Mouse (Mus musculus) thymus, postnatal 10 days (tissue): ENCODE results near the gene Mphosph6.

ENCODE experiments used
- DNase-seq, 2 experiments: peaks; one replicate each; pipeline ENCODE4 v3.0.0; 2021; ENCODE audit warnings: low spot score in 2 of 2

Gene Mphosph6

GRCm38 (mm10) chr8:117801443-117802298 lies at the start of gene Mphosph6:
Mphosph6 (minus strand) TSS chr8:117801943.
- DNase-seq, result peak; percentile 92 to 98

- no peak for DNase-seq
These were observed 48.7 kb upstream of the Mphosph6 start for GRCm38 (mm10) chr8:117850420-117850819.

- DNase-seq, result no peak
These were observed 46.1 kb upstream of the Mphosph6 start for GRCm38 (mm10) chr8:117847865-117848264.

GRCm38 (mm10) chr8:117843694-117844093 lies 42.0 kb upstream of the Mphosph6 start:
- DNase-seq, result no peak

- no peak for DNase-seq
These were observed 11.8 kb upstream of the Mphosph6 start for GRCm38 (mm10) chr8:117813524-117813923.

GRCm38 (mm10) chr8:117810676-117811075 lies 8.9 kb upstream of the Mphosph6 start:
- DNase-seq, result no peak

- DNase-seq, result no peak
These were observed 3.7 kb upstream of the Mphosph6 start for GRCm38 (mm10) chr8:117805419-117805818.

- peak in 1 of 2 experiments; percentile 6 for DNase-seq
These were observed 551 bp upstream of the Mphosph6 start for GRCm38 (mm10) chr8:117802299-117802689.

GRCm38 (mm10) chr8:117798066-117798465 lies 3.7 kb downstream of the Mphosph6 start:
- DNase-seq, result no peak

GRCm38 (mm10) chr8:117796464-117796863 lies 5.3 kb downstream of the Mphosph6 start:
- no peak for DNase-seq

GRCm38 (mm10) chr8:117794581-117794980 lies 7.2 kb downstream of the Mphosph6 start:
- no peak for DNase-seq

- DNase-seq, result no peak
These were observed 9.1 kb downstream of the Mphosph6 start for GRCm38 (mm10) chr8:117792616-117793144.

- DNase-seq, result no peak
These were observed 15.3 kb downstream of the Mphosph6 start for GRCm38 (mm10) chr8:117786428-117786827.

GRCm38 (mm10) chr8:117783021-117783420 lies 18.7 kb downstream of the Mphosph6 start:
- no peak for DNase-seq

- no peak for DNase-seq
These were observed 20.2 kb downstream of the Mphosph6 start for GRCm38 (mm10) chr8:117781375-117782129.

GRCm38 (mm10) chr8:117779344-117779743 lies 22.4 kb downstream of the Mphosph6 start:
- DNase-seq, result no peak

- DNase-seq, result no peak
These were observed 23.0 kb downstream of the Mphosph6 start for GRCm38 (mm10) chr8:117778531-117779322.

GRCm38 (mm10) chr8:117776075-117776474 lies 25.7 kb downstream of the Mphosph6 start:
- DNase-seq, result no peak

GRCm38 (mm10) chr8:117775626-117776025 lies 26.1 kb downstream of the Mphosph6 start:
- no peak for DNase-seq

- DNase-seq, result peak in 1 of 2 experiments; percentile 7
These were observed 29.1 kb downstream of the Mphosph6 start for GRCm38 (mm10) chr8:117772597-117772996.

GRCm38 (mm10) chr8:117772126-117772525 lies 29.6 kb downstream of the Mphosph6 start:
- peak in 1 of 2 experiments; percentile 25 for DNase-seq
